Mouse (Mus musculus) MEL (cell line): ENCODE measurements around the gene Farp1. TPM values are rescaled to one million over a fixed set of nuclear protein-coding genes. Genes with fewer than 3 reads are reported as not detected.
A peak's percentile ranks its signal among the peaks of the same experiment; 100 is the strongest.

ENCODE experiments used
- DNase-seq: peaks from one replicate; pipeline ENCODE4 v3.0.0; 2011; ENCODE audit warnings: low read depth, low spot score
- H3K27ac ChIP-seq: 2 replicates; pipeline ENCODE4 v1.5.1; 2012; ENCODE audit warnings: low read depth, mild to moderate bottlenecking, control low read depth, low read length, moderate library complexity; ENCODE audit not compliant: control insufficient read depth
- H3K27me3 ChIP-seq, 2 experiments: fragments of 150-350 bp in 1 of 2; sonication (generic) in 1 of 2; 2 replicates each; pipeline ENCODE4 v1.6.1; 2012; ENCODE audit warnings: low read length in 2 of 2, mild to moderate bottlenecking in 2 of 2, improper control_type of control experiment in 1 of 2, moderate library complexity in 1 of 2; ENCODE audit not compliant: insufficient read depth in 2 of 2, control insufficient read depth in 1 of 2
- H3K36me3 ChIP-seq, 2 experiments: 2 replicates each; pipeline ENCODE4 v1.6.1; 2012 to 2014; ENCODE audit warnings: low read length in 2 of 2, improper control_type of control experiment in 1 of 2, inconsistent platforms in 1 of 2, mild to moderate bottlenecking in 1 of 2; ENCODE audit not compliant: insufficient read depth in 2 of 2, control insufficient read depth in 1 of 2
- H3K4me1 ChIP-seq, 2 experiments: fragments of 150-350 bp in 1 of 2; sonication (generic) in 1 of 2; 2 replicates each; pipeline ENCODE4 v1.6.1; 2012; ENCODE audit warnings: low read length in 2 of 2, improper control_type of control experiment in 1 of 2, mild to moderate bottlenecking in 1 of 2; ENCODE audit not compliant: insufficient read depth in 2 of 2, control insufficient read depth in 1 of 2
- H3K4me3 ChIP-seq, 2 experiments: fragments of 150-350 bp in 1 of 2; sonication (generic) in 1 of 2; 2 replicates each; pipeline ENCODE4 v1.5.1; 2012; ENCODE audit warnings: low read depth in 2 of 2, low read length in 2 of 2, mild to moderate bottlenecking in 2 of 2, moderate library complexity in 2 of 2, control low read depth in 1 of 2, improper control_type of control experiment in 1 of 2; ENCODE audit not compliant: control insufficient read depth in 1 of 2, insufficient read depth in 1 of 2
- H3K79me2 ChIP-seq: 2 replicates; pipeline ENCODE4 v1.6.1; 2012; ENCODE audit warnings: mild to moderate bottlenecking, low read length, moderate library complexity; ENCODE audit not compliant: control insufficient read depth, poor library complexity, insufficient read depth
- H3K9ac ChIP-seq: 2 replicates; pipeline ENCODE4 v1.6.1; 2012; ENCODE audit warnings: low read depth, mild to moderate bottlenecking, control low read depth, low read length, moderate library complexity; ENCODE audit not compliant: control insufficient read depth, poor library complexity, severe bottlenecking
- H3K9me3 ChIP-seq: fragments of 150-350 bp; sonication (generic); replicated peaks from 2 replicates; pipeline ENCODE4 v1.6.1; 2012; ENCODE audit warnings: mild to moderate bottlenecking, low read length, improper control_type of control experiment, moderate library complexity; ENCODE audit not compliant: insufficient read depth
- CHD1 ChIP-seq: IDR thresholded peaks from 2 replicates; pipeline ENCODE4 v1.6.1; 2012; ENCODE audit warnings: low read depth, mild to moderate bottlenecking, inconsistent platforms, low read length, improper control_type of control experiment
- CHD2 ChIP-seq: IDR thresholded peaks from 2 replicates; pipeline ENCODE4 v1.6.1; 2011; ENCODE audit warnings: low read length, improper control_type of control experiment
- CTCF ChIP-seq, 3 experiments: IDR thresholded peaks in 2 of 3; conservative IDR thresholded peaks in 1 of 3; 2 replicates each; pipeline ENCODE4 v1.5.1; 2011 to 2012; ENCODE audit warnings: low read length in 3 of 3, low read depth in 2 of 3, mild to moderate bottlenecking in 2 of 3, improper control_type of control experiment in 1 of 3, inconsistent platforms in 1 of 3, mixed read lengths in 1 of 3, moderate library complexity in 1 of 3; ENCODE audit not compliant: control insufficient read depth in 1 of 3, insufficient read depth in 1 of 3, poor library complexity in 1 of 3, severe bottlenecking in 1 of 3
- E2F4 ChIP-seq: IDR thresholded peaks from 2 replicates; pipeline ENCODE4 v1.6.1; 2011; ENCODE audit warnings: low read depth, low read length, improper control_type of control experiment, borderline replicate concordance
- ELF1 ChIP-seq: IDR thresholded peaks from 2 replicates; pipeline ENCODE4 v1.6.1; 2014; ENCODE audit warnings: low read depth, mild to moderate bottlenecking, inconsistent platforms, low read length, improper control_type of control experiment, moderate library complexity
- ETS1 ChIP-seq: IDR thresholded peaks from 2 replicates; pipeline ENCODE4 v1.6.1; 2012; ENCODE audit warnings: low read depth, mild to moderate bottlenecking, inconsistent platforms, low read length, improper control_type of control experiment, moderate library complexity
- KAT2A ChIP-seq: conservative IDR thresholded peaks from 2 replicates; pipeline ENCODE4 v1.6.1; 2012; ENCODE audit warnings: low read depth, low read length, improper control_type of control experiment, inconsistent platforms
- MAX ChIP-seq: IDR thresholded peaks from 2 replicates; pipeline ENCODE4 v1.6.1; 2011; ENCODE audit warnings: low read length, improper control_type of control experiment
- MAZ ChIP-seq: IDR thresholded peaks from 2 replicates; pipeline ENCODE4 v1.6.1; 2012; ENCODE audit warnings: low read depth, mild to moderate bottlenecking, inconsistent platforms, low read length, improper control_type of control experiment
- MEF2A ChIP-seq: IDR thresholded peaks from 2 replicates; pipeline ENCODE4 v1.6.1; 2014; ENCODE audit warnings: low read depth, mild to moderate bottlenecking, inconsistent platforms, low read length, improper control_type of control experiment; ENCODE audit not compliant: poor library complexity, insufficient replicate concordance, severe bottlenecking; ENCODE audit errors: extremely low read depth
- MXI1 ChIP-seq: IDR thresholded peaks from 2 replicates; pipeline ENCODE4 v1.6.1; 2011; ENCODE audit warnings: mild to moderate bottlenecking, low read depth, low read length, improper control_type of control experiment
- MYB ChIP-seq: IDR thresholded peaks from 2 replicates; pipeline ENCODE4 v1.6.1; 2011; ENCODE audit warnings: mild to moderate bottlenecking, low read depth, low read length, improper control_type of control experiment
- NELFE ChIP-seq: IDR thresholded peaks from 2 replicates; pipeline ENCODE4 v1.6.1; 2011; ENCODE audit warnings: low read depth, low read length, improper control_type of control experiment
- POLR2AphosphoS2 ChIP-seq: IDR thresholded peaks from 2 replicates; pipeline ENCODE4 v1.6.1; 2011; ENCODE audit warnings: low read length, improper control_type of control experiment
- RAD21 ChIP-seq: IDR thresholded peaks from 2 replicates; pipeline ENCODE4 v1.6.1; 2011; ENCODE audit warnings: mild to moderate bottlenecking, low read depth, low read length, improper control_type of control experiment
- SIN3A ChIP-seq: IDR thresholded peaks from 2 replicates; pipeline ENCODE4 v1.6.1; 2012; ENCODE audit warnings: low read length, improper control_type of control experiment, inconsistent platforms
- SMC3 ChIP-seq: IDR thresholded peaks from 2 replicates; pipeline ENCODE4 v1.6.1; 2011; ENCODE audit warnings: low read depth, low read length, improper control_type of control experiment
- ZC3H11A ChIP-seq: IDR thresholded peaks from 2 replicates; pipeline ENCODE4 v1.6.1; 2012; ENCODE audit warnings: low read depth, mild to moderate bottlenecking, inconsistent platforms, low read length, improper control_type of control experiment
- ZNF384 ChIP-seq: IDR thresholded peaks from 2 replicates; pipeline ENCODE4 v1.6.1; 2012; ENCODE audit warnings: low read depth, mild to moderate bottlenecking, inconsistent platforms, low read length, improper control_type of control experiment
- polyA plus RNA-seq, 2 experiments: library from polyadenylated mRNA; stranded (reverse) in 1 of 2; unstranded in 1 of 2; fragments of >175 nt in 1 of 2; fragments of >200 nt in 1 of 2; gene quantifications; 2 replicates each; pipeline versions ENCODE4 v1.2.1 to v1.2.4; 2012; ENCODE audit warnings: low replicate concordance in 2 of 2, low read depth in 1 of 2; ENCODE audit not compliant: insufficient read length in 2 of 2, insufficient read depth in 1 of 2, missing spikeins in 1 of 2
- total RNA-seq: library from RNA; depleted of rRNA; stranded (reverse); fragments of 300-350 nt; gene quantifications from 2 replicates; pipeline ENCODE4 v1.2.3, GENCODE M21; 2012

Farp1 gene
- total and polyA plus RNA-seq, 3 experiments, result 0.62 to 1.1 TPM; not detected in 1

- DNase-seq, result no peak
- Histone ChIP-seq H3K36me3 (no peaks in the 10 kb centered on the region), H3K79me2 (no peaks in the 10 kb centered on the region), H3K4me1 (no peaks in the 10 kb centered on the region), H3K27ac (no peak overlapping the region), H3K27me3 (no peaks in the 10 kb centered on the region), H3K9ac (no peak overlapping the region), H3K4me3 (no peak overlapping the region), H3K9me3 (no peaks in the 10 kb centered on the region)
- TF ChIP-seq CHD1, result no peak
- no peak for TF ChIP-seq CTCF (IDR thresholded peaks at IDR 0.05 in 2 of 3, conservative IDR thresholded peaks at IDR 0.05 in 1 of 3; ENCODE audit: control insufficient read depth in 1 of 3, insufficient read depth in 1 of 3, low read depth in 2 of 3, low read length in 3 of 3, poor library complexity in 1 of 3, severe bottlenecking in 1 of 3)
- TF ChIP-seq ETS1, result no peak
- TF ChIP-seq MYB, result no peak
- no peak for TF ChIP-seq SIN3A
- no peak for TF ChIP-seq SMC3
- TF ChIP-seq MEF2A, result no peak
- no peak for TF ChIP-seq MAX
- TF ChIP-seq CHD2, result no peak
- no peak for TF ChIP-seq E2F4
- TF ChIP-seq ELF1, result no peak
- TF ChIP-seq KAT2A, result no peak
- no peak for TF ChIP-seq POLR2AphosphoS2
- TF ChIP-seq NELFE, result no peak
These were observed 241.0 kb downstream of the Farp1 start for GRCm38 (mm10) chr14:121276016-121276415.

- Histone ChIP-seq H3K36me3 (no peaks in the 10 kb centered on the region), H3K9me3 (no peaks in the 10 kb centered on the region), H3K4me1 (no peaks in the 10 kb centered on the region), H3K9ac (no peak overlapping the region), H3K27ac (no peak overlapping the region), H3K27me3 (no peaks in the 10 kb centered on the region), H3K79me2 (no peaks in the 10 kb centered on the region), H3K4me3 (no peak overlapping the region)
- TF ChIP-seq MXI1 (no peak), ZC3H11A (peak; percentile 89), MAZ (no peak), SMC3 (peak; percentile 95), CTCF (IDR thresholded peaks at IDR 0.05 in 2 of 3, conservative IDR thresholded peaks at IDR 0.05 in 1 of 3; ENCODE audit: control insufficient read depth in 1 of 3, insufficient read depth in 1 of 3, low read depth in 2 of 3, low read length in 3 of 3, poor library complexity in 1 of 3, severe bottlenecking in 1 of 3) (peak; percentile 85 to 96 (median 92)), RAD21 (peak; percentile 90), SIN3A (0 out of 2 replicates have a peak, but pooled peaks have one; percentile 35), ZNF384 (peak; percentile 65)
- peak; percentile 69 for DNase-seq
These were observed 244.1 kb downstream of the Farp1 start for GRCm38 (mm10) chr14:121279106-121279505.
